Mouse (Mus musculus): ENCODE measurements at regions not wholly inside any gene's neighbourhood (a gene's known extent, or its start where the extent isn't known, plus 50 kb on each side); places are given as distances from the start of the nearest gene placed in this dataset.

DNA sequence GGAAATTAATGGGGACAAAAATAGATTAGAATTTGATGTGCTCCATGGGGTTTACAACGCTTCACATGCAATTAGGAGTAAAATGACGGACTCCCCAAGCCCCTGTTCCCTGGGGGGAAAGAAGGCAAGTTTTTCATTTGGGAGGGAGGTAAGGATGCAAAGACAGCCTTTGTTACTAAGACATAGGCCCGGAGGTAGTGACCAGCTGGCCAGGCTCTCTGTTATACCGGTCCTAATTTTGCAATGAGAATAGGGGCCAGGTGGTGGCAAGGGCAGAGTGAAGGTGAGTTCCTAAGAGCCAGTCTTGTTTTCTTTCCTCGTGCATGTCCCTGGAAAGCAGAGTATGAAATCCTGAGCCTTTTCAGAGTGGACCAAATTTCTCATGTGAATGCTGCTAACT lies 280.9 kb downstream of the Lmx1a start:
- no peak for TF ChIP-seq CTCF (IDR thresholded peaks at IDR 0.05; ENCODE audit: low read depth, low read length)
- TF ChIP-seq TAL1 (conservative IDR thresholded peaks at IDR 0.05; ENCODE audit: low read depth, low read length), result no peak
